ENCODE assay signal across 10 mouse cellular contexts in the genomic region with DNA sequence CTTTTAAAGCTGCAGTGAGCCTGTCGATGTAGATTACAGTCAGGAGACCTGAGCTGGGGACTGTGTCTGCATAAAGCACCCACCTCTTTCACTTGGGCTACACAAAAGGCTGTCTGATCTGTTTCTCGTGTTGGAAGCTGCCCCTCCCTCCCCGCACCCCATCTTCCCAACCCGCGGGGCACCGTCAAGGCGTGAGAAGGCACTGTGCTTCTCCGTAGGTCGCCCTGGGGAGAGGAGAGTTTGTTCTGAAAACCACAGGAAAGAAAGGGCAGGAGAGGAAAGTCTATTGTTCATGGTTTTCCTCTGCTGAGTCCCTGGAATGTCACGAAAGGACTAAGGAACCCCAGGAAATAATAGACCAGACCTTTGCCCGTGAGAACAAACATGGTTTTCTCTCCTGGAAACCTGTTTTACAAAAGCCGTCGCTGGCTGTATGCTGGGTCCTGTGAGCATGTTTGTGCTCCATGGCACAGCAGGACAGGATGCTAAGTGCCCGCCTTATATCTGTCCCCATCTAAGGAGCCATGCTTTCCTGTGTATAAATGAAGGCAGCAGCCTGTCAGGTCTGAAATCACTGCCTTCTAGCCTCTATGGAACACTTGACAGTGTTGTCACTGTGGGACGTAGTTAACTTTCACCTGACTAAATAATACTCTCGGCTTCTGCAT. TPM values are rescaled to one million over a fixed set of nuclear protein-coding genes. Genes with fewer than 3 reads are reported as not detected.
DNase-seq lines count a peak whose midpoint lies in the region; ATAC-seq and TF ChIP-seq lines count a peak whose summit lies in the region.
"Had no signal": no experiment of that assay in that cellular context is flagged by ENCODE, and none has a peak within 500 bp of the region (broad histone marks: within the 10 kb centered on the region; RNA-seq: fewer than 3 reads in every experiment).

No protein-coding gene starts in this region.

- no peaks in the 10 kb centered on the region for H3K79me2 ChIP-seq in heart, adult 2 months (replicated peaks; ENCODE audit: control insufficient read depth, insufficient read depth, low read length)

- TF ChIP-seq EP300 in heart, adult 2 months (IDR thresholded peaks at IDR 0.05; ENCODE audit: insufficient read depth, low read depth, low read length), result no peak

- H3K4me3 ChIP-seq in heart, adult 2 months, result no peak overlapping the region
- no peak overlapping the region for H3K4me3 ChIP-seq in forebrain, embryonic 14.5 days (ENCODE audit: low read depth, low read length)
- no peak overlapping the region for H3K4me3 ChIP-seq in midbrain, postnatal 0 days (ENCODE audit: low read depth, low read length)

- peak overlapping the region; percentile 57 for H3K27ac ChIP-seq in heart, adult 2 months
- H3K27ac ChIP-seq in forebrain, embryonic 14.5 days (ENCODE audit: low read depth, low read length), result peak overlapping the region; percentile 74
- peak overlapping the region; percentile 55; the same call in 1 of the 2 replicates for H3K27ac ChIP-seq in midbrain, postnatal 0 days (ENCODE audit: low read depth, low read length)

- H3K36me3 ChIP-seq in heart, adult 2 months (ENCODE audit: control insufficient read depth, insufficient read depth, low read length), result no peaks in the 10 kb centered on the region; the same call in none of the 2 replicates
- H3K36me3 ChIP-seq in forebrain, embryonic 14.5 days (ENCODE audit: control insufficient read depth, insufficient read depth, low read length), result peaks cover 34% of the 10 kb centered on the region
- H3K36me3 ChIP-seq in midbrain, postnatal 0 days (ENCODE audit: insufficient read depth, low read length), result peaks cover 11% of the 10 kb centered on the region; the same call in 1 of the 2 replicates

- H3K4me1 ChIP-seq in heart, adult 2 months (ENCODE audit: control insufficient read depth, insufficient read depth, low read length), result peaks cover 11% of the 10 kb centered on the region
- H3K4me1 ChIP-seq in forebrain, embryonic 14.5 days (ENCODE audit: control insufficient read depth, insufficient read depth, low read length), result peaks cover 19% of the 10 kb centered on the region
- H3K4me1 ChIP-seq in midbrain, postnatal 0 days (ENCODE audit: insufficient read depth, low read length), result peaks cover 8% of the 10 kb centered on the region; the same call in 1 of the 2 replicates

- no peak overlapping the region for H3K9ac ChIP-seq in heart, adult 2 months (ENCODE audit: low read depth, low read length)
- peak overlapping the region; percentile 38; the same call in 1 of the 2 replicates for H3K9ac ChIP-seq in forebrain, embryonic 14.5 days (ENCODE audit: low read length)
- peak overlapping the region; percentile 39; the same call in 1 of the 2 replicates for H3K9ac ChIP-seq in midbrain, postnatal 0 days (replicated peaks; ENCODE audit: low read length, poor library complexity, severe bottlenecking)

- intact Hi-C loops in heart, adult 2 months (cut with DNase I), result loop anchor here (5.0 kb wide), 1 partner anchor 43 kb away; no protein-coding TSS in a partner anchor
- intact Hi-C loops in heart, postnatal 14 days (cut with DNase I), result no loop called here

- no peak for TF ChIP-seq CTCF in heart, adult 2 months (IDR thresholded peaks at IDR 0.05)
- no peak for TF ChIP-seq CTCF in midbrain, postnatal 0 days (IDR thresholded peaks at IDR 0.05)

- H3K4me2 ChIP-seq in forebrain, embryonic 14.5 days (ENCODE audit: low read length), result peak overlapping the region; percentile 23; the same call in 1 of the 2 replicates
- 0 out of 2 replicates have a peak overlapping the region, but pooled peaks have one; percentile 15 for H3K4me2 ChIP-seq in midbrain, postnatal 0 days (ENCODE audit: low read depth, low read length, poor library complexity, severe bottlenecking)

- no peak for DNase-seq in heart, adult 2 months
- no peak for DNase-seq in heart, postnatal 14 days
- DNase-seq in forebrain, embryonic 14.5 days (ENCODE audit: low spot score), result peak; percentile 30
- DNase-seq in kidney, adult 8-10 months, result peak; percentile 37 to 54
- no peak for DNase-seq in midbrain, postnatal 0 days (ENCODE audit: low spot score)
- DNase-seq in left cerebral cortex, adult 8-10 months (ENCODE audit: low spot score in 2 of 2), result no peak
- DNase-seq in adrenal gland, postnatal 36 days, result no peak
- no peak for DNase-seq in layer of hippocampus, adult 11-12 months (ENCODE audit: low spot score)
- DNase-seq: B cell, adult 2 months had no signal

- TF ChIP-seq POLR2A in heart, adult 2 months (IDR thresholded peaks at IDR 0.05; ENCODE audit: insufficient read depth, low read depth, low read length), result no peak

- ATAC-seq in forebrain, embryonic 14.5 days, result peak; percentile 40
- no peak for ATAC-seq in midbrain, postnatal 0 days (ENCODE audit: low FRiP score)

- no peaks in the 10 kb centered on the region for H3K9me3 ChIP-seq in forebrain, embryonic 14.5 days (replicated peaks; ENCODE audit: control insufficient read depth, low read length)
- H3K9me3 ChIP-seq in midbrain, postnatal 0 days (ENCODE audit: low read length), result no peaks in the 10 kb centered on the region

- 39% methylated on average over 16 of the region's 16 CpGs for WGBS in heart, adult 2 months
- 6% methylated on average over 16 of the region's 16 CpGs for whole genome bisulfite sequencing in forebrain, embryonic 14.5 days
- WGBS in midbrain, postnatal 0 days, result 7% methylated on average over 16 of the region's 16 CpGs

- H3K27me3 ChIP-seq in heart, adult 2 months (ENCODE audit: control insufficient read depth, insufficient read depth, low read length), result no peaks in the 10 kb centered on the region
- H3K27me3 ChIP-seq in forebrain, embryonic 14.5 days (replicated peaks; ENCODE audit: control insufficient read depth, insufficient read depth, low read length), result no peaks in the 10 kb centered on the region
- H3K27me3 ChIP-seq in midbrain, postnatal 0 days (ENCODE audit: insufficient read depth, low read length), result no peaks in the 10 kb centered on the region

RNA-seq across cellular contexts. Expression of gene Btbd16, which starts 53.8 kb away (rescaled TPM):
- total RNA-seq in heart, adult 2 months (2021), result not detected
- polyA plus RNA-seq in heart, adult 2 months (2012; rRNA removed), result 0.18 and 0.20 TPM in 2 replicates
- under 1 TPM in 1 of 2 experiments, not detected in 1; 0.12 TPM for total RNA-seq in heart, postnatal 14 days (2021)
- not detected in 2 replicates for polyA plus RNA-seq in forebrain, embryonic 14.5 days (2014; fragmentation: Nextera tagmentation; extraction: Ambion mirVana)
- total RNA-seq in midbrain, postnatal 0 days (2014; rRNA removed), result not detected in 2 replicates
- 0.29 and 0.32 TPM in 2 replicates for polyA plus RNA-seq in midbrain, postnatal 0 days (2015; fragmentation: Nextera tagmentation; extraction: Ambion mirVana)
- total RNA-seq in left cerebral cortex, adult 8-10 months (2022), result under 1 TPM in 3 of 4 experiments, not detected in 1; 0.16 to 0.49 (median 0.41) TPM
- not detected for total RNA-seq in adrenal gland, postnatal 36 days (2021)
- polyA plus RNA-seq: limb, embryonic 11.5 days had no signal

Comparison
In these comparisons a context has a peak if more than half of its experiments do, and no peak if none do; other contexts are left out.
1. DNase-seq: peak in forebrain, embryonic 14.5 days (single experiment) and kidney, adult 8-10 months (2 of 2); none in heart, adult 2 months (0 of 2), heart, postnatal 14 days (0 of 2), midbrain, postnatal 0 days (single experiment), left cerebral cortex, adult 8-10 months (0 of 2), adrenal gland, postnatal 36 days (0 of 2) and layer of hippocampus, adult 11-12 months (single experiment).
2. Peak in every context shown above with its lines, with median percentiles within 50 percentile points of each other: H3K27ac ChIP-seq.